Mouse (Mus musculus) ovary, postnatal 14 days (tissue): ENCODE results near the gene Serp2.

ENCODE experiments used
- DNase-seq: peaks from one replicate; pipeline ENCODE4 v3.0.0; 2022; ENCODE audit warnings: low spot score

Gene Serp2

DNA sequence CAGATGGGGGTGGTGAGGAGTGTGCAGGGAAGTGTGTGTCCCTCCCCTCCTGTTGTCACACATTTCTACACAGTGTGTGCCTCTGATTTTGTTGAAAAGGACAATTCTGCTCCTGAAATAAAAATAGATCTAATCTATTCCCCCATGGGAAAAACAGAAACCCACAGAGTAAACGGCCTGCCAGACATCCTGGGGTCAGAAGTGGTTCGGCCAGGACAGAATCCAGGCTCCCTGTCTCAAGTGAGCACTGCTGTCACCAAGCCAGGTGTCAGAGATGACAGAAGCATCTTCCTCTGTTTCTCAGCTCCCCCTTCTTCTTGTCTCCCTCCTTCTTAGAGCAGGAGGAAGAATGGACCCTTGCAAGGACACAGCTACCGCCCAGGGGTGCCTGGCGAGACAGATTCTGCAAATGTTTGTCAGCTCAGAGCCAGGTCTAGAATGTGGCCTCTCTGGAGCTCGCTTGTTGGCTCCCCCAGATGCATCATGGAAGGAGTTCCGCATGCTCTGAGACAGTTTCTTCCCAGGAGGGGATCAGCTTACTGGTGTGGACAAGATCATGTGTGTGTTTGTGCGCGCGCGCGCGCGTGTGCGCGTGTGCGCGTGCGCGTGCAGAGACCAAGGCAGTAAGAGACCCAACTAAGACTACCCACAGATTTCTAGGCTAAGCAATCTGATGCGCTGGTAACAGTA is 29.5 kb downstream of the Serp2 start:
- DNase-seq, result no peak

DNA sequence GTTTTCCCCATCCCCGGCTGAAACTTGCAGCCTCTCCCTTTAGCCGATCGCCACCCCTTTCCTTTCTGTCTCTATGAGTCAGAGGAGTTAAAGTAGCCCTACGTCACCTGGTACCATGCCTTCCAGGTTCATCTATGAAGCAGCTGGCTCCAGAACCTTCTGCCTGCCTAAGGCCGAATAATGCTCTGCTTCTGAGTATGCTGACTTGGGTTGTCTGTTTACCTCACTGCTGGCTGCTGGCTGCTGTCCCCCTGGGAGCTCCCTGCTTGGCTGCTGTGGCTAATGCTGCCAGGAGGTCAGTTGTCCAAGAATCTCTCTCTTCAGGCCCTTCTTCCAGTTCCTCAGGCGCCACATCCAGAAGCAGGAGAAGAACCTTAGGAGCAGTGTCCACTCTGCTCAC is 30.2 kb downstream of the Serp2 start:
- DNase-seq, result no peak

DNA sequence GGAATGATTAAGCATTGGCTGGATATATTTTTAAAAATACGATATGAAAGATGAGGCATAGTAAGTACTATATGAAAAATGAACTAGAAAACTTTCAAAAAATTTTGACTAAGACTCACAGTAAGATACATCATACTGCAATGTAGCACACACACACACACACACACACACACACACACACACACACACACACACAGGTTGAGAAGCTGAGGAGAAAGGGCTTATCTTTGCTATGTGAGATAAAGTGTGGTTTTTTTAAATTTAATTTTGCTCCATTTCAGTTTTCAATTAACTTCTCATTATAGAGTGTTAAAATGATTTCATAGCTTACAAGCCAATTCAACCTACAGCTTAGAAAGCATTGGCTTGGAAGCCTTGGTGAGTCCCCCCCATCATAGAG is 33.3 kb downstream of the Serp2 start:
- DNase-seq, result no peak

DNA sequence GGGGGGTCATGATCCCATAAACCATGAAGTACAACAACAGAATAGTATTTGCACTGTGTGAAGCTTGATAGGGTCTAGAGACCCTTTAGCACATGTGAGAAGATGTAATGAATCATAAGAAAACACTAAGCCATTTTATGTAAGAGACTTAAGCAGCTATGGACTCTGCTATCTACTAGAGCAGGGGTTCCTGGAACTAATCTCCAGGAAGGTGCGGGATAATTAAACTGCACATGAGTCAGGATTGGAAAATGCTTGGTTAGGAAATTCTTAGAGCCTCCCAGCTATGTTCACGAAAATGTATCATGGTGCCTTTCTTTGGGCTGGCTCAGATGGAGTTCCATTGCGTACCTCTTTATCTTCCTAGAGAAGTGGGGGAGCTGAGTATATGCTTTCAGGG is 35.4 kb downstream of the Serp2 start:
- no peak for DNase-seq

DNA sequence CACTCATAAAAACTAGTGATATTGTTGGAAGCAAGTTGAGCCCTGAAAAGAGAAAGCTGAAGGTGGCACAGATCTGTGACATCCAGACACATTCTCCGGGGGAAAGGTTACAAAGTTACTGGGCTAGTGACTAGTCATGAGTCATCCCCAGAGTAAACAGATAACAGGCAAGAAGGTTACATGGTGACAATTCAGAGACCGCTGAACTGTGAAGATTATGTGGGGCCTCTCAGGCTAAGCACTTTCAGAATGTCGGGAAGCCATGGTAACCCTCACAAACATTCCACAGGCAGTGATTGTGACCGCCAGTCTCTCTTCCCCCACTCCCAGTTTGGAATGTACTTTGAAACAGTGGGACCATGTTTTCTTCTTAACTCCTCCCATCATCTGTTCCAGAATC is 36.1 kb downstream of the Serp2 start:
- no peak for DNase-seq

DNA sequence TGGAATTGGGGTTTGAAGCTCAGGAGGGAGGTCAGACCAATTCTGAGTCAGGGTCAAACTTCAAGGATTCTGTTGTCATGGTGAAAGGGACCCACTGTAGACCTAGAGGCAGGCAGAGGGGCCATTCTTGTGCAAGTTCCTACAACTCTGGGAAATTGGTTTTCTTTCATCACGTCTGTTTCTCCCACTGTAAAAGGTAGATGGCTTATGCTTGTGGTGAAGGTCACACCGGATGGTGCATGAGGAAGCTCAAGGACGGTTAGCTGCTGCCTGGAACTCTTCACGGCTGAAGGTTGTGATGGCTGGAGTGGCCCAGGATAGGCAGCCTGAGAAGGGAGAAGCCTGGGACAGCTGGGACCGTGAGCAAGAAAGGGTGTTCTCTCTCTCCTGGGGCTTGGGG is 38.5 kb downstream of the Serp2 start:
- no peak for DNase-seq

DNA sequence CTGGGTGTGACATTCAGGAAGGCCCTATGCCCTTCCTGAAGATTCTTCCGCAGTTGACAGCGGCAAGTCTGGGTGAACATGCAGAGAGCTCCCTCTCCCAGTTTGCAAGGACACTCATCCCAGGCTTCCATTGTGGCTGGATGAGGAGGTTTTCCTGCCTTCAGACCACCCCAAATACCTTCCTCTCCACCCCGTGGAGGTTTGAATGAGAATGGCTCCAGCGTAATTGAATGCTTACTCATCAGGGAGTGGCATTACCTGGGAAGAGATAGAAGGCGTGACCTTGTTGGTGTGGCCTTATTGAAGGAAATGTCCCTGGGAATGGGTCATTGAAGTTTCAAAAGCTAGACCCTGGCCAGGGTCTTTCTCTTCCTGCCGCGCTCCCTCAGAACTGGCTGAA is 41.1 kb downstream of the Serp2 start:
- DNase-seq, result no peak

DNA sequence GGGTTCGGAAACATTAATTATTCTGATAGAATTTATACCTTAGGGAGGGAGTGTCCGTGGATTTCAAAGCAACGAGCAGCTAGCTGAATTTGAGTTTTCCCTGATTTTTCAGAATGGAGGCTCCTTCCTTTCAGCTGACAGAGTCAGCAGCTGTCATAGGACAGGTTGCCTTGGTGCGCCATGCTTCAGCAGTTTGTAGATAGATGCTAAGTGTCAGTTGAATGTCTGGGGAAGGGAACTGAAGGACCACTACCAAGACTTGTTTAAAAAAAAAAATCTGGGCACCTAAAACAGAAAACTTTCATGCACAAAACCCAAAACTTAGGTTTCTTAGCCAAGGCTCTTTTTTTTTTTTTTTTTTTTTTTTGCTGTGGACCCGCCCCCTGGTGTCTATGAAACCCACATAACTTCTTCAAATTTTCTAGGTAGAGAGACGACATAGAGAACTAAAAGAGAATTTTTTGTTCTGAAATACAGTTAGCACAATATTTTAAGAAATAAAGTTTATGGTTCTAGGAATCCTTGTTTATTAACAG is 42.6 kb downstream of the Serp2 start:
- no peak for DNase-seq

DNA sequence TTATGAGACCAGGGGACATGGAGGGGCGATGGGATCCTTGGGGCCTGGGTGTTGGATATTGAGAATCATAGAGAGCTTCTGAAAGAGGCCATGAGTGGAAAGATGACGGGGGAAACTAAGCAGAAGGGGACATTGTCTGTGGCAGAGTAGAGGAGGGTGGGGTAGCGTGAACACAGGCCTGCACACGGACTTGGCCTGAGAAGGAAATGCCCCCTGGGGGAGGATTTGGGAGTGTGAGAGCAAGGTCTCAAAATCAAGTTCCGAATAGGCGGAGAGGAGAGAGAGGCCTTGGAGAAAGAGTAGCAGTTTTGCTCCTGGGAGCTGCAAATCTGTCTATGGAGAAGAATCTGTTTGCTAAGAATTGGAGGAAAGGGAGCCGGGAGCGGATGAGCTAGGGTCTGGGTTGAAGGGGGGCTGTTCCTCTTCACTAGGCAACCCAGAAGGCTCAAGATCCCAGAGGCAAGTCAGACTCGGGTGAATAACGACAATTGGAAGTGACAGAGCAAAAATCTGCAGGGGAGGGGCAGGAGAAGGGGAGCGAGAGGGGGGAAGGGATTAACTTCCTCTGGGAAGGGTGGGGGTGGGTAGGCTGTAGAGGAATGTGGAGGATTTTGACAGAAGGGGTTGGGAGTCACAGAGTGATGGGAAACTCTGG is 43.2 kb downstream of the Serp2 start:
- DNase-seq, result no peak

DNA sequence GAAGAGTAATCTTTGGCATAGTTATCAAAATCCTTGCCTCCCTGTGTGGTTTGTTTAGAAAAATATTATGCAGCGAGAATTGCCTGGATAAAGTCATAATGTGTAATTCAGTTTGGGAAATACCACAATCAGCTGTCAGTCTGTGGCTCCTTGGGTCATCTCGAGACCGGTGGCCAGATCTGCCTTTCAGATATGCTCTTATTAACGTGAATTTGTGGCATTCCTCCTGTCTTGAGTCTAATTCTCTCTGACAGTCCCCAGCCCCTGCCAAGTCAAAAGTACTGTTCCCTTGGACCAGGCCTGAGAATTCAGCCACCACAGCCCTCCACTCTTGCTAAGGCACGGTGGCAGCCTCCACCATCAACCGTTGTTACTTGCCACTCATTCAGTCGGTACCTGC is 44.7 kb downstream of the Serp2 start:
- DNase-seq, result no peak

DNA sequence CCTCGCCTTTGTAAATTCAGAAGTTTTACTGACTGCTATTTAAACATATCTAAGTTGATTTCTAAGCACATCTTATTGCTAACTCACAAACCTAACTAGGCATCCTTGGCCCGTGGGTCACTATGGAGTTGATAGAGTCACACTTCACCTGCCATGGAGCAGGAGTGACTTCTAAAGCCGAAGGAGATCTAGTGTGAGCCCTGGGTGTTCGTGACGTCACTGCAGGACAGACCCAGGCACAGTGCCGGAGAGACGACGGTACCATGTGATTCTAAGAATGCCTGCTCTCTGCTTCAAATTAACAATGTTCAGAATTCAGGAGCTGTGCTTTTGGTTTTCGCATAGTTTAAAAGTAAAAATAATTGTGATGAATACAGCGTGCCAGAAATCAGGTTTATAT is 48.0 kb downstream of the Serp2 start:
- DNase-seq, result no peak

DNA sequence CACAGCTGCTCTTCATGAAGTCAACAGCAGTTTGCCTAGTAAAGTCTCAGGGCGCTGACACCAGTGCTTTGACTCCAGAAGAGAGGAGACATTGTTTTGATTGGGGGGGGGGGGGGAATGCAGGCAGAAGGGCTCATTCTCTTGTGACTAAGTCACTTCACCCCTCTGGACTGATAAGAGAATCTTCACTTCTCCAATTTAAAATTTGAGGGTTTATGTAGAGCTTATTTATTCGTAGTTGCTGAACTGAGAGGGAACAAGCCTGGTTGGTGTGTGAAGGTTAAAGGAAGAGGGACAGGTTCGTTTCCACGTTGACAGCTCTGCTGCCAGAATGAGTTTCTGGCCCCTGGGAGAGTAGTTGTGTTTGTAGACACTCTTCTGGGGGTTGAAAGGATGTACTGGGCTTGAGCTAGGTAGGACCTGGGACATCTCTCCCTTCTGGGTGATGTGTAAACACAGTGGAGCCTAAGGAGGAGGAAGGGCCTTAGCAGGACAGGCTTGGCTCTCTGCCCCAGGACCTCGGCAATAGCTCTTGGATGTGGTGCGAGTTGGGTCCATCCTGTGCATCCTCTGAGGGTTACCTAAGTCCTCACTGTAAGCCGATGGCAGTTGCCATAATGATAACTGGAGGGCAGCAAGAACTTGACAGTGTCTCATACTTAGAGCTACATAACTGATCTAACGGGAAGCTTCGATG is 48.7 kb downstream of the Serp2 start:
- DNase-seq, result no peak

DNA sequence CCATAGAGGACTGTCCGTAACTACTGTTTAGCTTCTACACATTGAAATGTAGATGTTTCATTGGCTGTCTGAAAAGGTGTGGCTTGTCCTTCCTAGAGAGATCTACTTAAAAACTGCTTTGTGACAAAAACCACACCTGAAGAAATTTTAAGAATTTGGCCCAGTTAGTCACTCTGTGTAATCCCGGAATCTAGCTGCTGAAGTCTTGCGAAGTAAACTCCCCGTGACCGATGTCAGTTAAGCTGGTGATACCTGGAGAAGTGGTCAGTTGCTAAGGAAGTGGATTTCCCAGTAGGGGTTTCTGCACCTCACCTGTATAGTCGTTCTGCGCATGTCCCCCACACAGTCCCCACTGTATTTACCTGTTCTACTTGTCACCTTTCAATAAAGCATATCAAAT is 49.3 kb downstream of the Serp2 start:
- DNase-seq, result no peak

DNA sequence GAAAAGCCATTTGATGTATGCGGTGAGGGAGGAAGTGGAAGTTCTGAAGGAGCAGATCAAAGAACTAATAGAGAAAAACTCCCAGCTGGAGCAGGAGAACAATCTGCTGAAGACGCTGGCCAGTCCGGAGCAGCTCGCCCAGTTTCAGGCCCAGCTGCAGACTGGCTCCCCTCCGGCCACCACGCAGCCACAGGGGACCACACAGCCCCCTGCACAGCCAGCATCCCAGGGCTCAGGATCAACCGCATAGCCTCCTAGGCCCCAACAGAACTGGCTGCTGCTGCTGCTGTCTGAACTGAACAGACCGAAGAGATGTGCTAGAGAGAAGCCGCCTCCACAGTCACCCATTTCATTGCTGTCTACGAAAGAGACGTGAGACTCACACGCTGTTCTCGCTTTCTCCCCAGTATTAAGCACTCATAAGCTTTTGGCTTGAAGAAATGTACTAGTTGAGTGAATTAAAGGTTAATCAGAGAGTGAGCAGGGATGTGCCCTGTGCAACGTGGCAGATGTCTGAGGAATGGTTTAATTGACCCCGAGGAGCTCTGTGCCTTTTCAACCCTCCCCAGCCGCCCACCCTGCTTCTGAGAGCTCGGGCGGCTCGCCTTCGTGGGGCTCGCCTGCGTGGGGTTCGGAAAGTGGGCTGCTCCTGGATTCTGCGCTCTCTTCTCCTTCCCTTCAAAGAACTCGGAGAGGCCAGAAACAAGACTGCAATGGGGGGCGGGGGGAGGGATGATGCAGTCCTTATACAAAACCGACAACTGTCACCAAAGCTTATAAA is 50.1 kb downstream of the Serp2 start:
- DNase-seq, result no peak

DNA sequence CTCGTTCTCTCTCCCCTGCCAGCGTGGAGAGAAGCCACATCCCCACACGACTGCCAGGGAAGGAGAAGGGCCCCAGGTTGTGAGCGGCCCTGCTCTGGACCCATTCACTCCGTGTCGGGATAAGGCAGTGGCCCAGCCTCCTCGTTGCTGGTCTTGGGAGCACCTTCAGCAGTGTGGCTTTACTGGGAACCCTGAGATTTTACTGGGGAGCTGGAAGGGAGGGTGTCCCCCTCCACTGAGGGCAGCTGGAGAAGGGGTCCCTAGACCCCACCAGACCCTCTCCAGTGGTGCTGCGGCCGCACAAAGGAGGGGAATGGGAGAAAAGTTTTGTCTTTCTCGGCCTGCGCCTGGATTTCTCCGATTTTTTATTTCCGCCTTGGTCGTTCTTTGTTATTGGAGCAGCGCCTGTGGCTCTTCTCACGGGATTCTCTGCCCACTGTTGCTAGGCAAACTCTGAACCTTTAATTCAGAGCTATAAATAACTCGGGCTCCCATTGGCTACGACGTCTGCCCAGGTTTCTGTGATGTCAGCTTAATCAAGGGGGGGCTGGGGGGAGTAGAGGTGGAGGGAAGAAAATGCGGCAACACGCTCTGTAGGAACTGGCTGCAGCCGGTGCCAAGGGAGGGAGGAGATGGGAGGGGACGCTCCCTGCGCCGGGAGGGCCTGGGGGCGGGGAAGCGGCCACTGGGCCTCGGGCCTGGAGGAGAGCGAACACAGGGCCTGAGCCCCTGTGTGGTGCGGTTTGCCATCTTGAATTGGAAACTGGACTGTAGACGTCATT is 51.1 kb downstream of the Serp2 start:
- DNase-seq, result peak; percentile 81

DNA sequence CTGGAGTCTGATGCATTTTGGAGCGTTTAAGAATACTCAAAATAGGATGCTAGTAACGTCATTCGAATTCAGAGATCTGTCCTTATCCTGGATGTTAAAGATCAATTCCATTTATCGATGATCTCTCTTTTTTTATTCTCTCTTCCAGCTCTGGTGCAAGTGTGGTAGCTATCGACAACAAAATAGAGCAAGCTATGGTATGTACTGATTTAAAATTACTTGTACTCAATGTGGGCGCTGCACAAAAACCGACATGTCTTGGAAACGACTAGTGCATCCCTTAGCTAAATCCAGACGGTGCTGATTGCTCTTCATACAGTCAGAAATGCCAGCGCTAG is 51.6 kb downstream of the Serp2 start:
- no peak for DNase-seq

DNA sequence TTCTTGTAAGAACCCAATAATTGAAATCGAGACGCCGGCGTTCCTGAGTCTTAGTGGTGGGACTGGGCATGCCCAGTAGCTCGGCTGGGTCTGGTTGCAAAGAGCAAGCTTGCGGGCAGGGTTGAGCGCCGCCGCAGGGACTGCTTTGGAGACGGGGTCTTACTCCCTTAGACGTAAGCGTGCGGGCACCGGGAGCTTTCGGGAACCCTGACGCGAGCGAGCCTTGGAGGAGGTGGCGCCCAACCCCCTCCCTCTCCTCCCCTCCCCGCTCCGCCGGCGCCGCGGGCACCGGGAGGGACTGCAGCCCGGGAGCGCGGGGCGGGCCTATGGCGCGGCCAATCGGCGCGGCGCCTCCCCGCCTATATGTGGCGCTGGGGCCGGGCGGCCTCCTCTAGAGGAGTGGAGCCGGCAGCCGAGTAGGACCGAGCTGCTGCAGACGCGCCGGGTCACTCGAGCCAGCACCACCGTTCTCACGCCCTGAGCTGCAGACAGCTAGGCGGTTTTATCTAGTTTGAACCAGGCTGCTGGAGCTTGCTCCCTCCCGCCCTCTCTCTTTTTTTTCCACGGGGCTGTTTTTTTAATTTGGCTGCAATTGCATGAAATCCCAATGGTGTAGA is 52.5 kb downstream of the Serp2 start:
- peak; percentile 97 for DNase-seq

DNA sequence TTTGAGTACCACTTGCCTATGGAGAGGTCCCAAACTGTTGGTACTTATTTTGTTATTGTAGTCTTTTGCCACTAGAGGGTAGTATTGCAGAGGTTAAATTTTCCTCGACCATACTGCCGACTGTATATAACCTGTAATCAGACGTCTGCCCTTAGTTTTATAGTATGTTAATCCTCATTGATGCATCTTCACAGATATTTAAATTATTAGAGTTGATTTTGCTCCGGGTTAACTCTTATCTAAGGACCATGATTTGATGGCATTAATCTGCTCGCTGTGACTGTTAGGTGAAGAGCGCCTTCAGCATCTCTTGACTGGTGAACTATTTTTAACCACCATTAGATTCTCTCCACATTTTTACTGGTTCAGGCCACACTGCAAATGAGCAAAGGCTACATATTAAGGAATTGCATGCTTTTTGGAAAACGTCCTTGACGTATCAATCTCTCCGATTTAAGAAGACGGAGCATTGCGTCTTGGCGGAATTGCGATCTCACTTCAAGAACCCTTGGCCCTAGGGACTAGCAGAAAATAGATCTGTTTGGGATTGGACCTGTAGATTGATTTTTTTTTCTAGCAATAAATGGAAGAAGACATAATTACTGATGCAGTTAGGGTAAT is 53.3 kb downstream of the Serp2 start:
- DNase-seq, result no peak

DNA sequence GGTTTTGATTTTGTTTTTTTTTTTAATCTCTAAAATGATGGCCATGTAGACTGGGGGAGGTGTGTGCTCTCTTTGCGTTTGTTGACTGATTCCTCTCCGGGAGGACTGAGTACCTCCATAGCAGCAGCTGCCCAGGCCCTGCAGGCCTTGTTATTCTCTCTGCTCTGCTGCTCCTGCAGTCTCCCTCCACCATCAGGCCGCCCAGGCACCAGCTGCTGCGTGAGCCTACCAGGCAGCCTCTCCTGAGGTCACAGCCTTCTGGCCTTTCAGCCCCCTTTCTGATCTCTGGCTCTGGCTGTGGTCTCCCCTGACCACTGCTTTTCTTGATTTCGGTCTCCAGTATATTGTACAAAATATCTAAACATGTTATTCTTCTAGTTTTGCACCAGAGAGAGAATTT is 56.7 kb downstream of the Serp2 start:
- no peak for DNase-seq

DNA sequence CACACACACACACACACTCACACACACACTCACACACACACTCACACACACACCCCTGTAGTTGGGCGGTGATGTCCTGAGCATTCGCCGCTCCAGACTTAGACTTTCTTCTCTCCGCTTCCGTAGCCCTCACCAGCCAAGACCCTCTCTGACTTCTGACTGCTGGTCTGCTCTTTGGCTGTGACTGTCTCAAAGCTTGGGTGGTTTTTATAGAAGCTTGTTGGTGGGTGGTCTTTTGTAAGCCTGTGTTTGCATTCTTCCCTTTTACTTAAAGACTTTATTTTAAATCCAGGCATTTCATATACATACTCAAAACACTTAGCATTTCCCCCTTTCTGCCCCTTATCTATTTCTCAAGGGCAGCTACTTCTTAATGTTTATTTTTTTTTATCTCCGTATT is 57.2 kb downstream of the Serp2 start:
- no peak for DNase-seq

DNA sequence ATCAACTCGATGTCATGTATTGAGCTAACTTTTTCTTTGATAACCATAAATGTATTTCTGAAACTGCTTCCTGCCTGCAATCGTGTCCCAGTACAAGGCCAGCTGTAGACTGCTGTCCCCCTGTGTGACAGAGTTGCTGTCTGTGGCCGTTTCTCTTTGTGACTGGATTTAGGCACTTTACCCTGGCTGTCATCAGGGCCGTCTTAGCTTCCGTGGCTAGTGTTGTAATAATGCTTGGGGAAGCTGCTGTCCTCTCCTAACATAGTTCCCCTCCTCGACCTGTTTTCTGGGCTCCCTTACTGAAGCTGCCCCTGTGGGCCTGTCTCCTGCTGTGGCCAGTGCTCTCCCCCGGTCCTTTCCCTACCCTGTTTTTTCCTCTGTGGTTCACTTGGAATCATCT is 58.5 kb downstream of the Serp2 start:
- DNase-seq, result no peak
